Mouse (Mus musculus): ENCODE measurements around the gene Gm10300.

- TF ChIP-seq EP300 (IDR thresholded peaks at IDR 0.05; ENCODE audit: insufficient read depth, low read depth, low read length) (no peak), CTCF (IDR thresholded peaks at IDR 0.05) (no peak)
These were observed 47.3 kb upstream of the Gm10300 start for GRCm38 (mm10) chr4:132027167-132027566.

All from heart, adult 2 months (tissue).